ENCODE assay signal across 24 mouse cellular contexts in the genomic region with DNA sequence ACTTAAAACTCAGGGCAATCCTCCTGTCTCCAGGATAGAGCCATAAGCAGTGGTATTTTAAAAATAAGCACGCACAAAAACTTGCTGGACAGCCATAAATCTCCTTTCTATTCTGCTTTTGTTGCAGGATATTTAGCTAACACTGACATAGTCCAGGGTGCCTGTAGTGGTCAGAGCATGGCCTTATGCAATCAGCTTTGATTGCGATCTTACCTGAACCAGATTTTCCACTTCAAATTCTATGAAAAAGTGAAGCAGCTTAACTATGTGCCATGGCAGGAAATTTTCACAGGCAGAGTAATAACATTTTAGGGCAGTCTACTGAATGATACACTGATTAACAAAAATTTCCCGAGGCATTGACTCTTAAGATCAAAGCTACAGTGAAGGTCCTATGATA.
"Had no signal": no experiment of that assay in that cellular context is flagged by ENCODE, and none has a peak within 500 bp of the region (broad histone marks: within the 10 kb centered on the region; RNA-seq: fewer than 3 reads in every experiment).

No protein-coding gene starts in this region.

- H3K27ac ChIP-seq: left cerebral cortex, adult 2 months; limb, embryonic 12.5 days; limb, embryonic 15.5 days; liver, embryonic 14.5 days; macrophage; midbrain, embryonic 13.5 days; neural tube, embryonic 12.5 days; neural tube, embryonic 15.5 days; stomach, postnatal 0 days had no signal

- H3K36me3 ChIP-seq: limb, embryonic 12.5 days; limb, embryonic 15.5 days; midbrain, embryonic 13.5 days; neural tube, embryonic 12.5 days; neural tube, embryonic 15.5 days had no signal

- H3K9ac ChIP-seq: limb, embryonic 12.5 days; limb, embryonic 15.5 days; liver, embryonic 14.5 days; liver, postnatal 0 days; midbrain, embryonic 13.5 days; neural tube, embryonic 12.5 days; neural tube, embryonic 15.5 days had no signal

- H3K4me2 ChIP-seq: limb, embryonic 12.5 days; limb, embryonic 15.5 days; liver, embryonic 11.5 days; midbrain, embryonic 13.5 days; neural tube, embryonic 12.5 days; neural tube, embryonic 15.5 days had no signal

- H3K9me3 ChIP-seq: limb, embryonic 12.5 days; limb, embryonic 15.5 days; midbrain, embryonic 13.5 days; neural tube, embryonic 12.5 days; neural tube, embryonic 15.5 days had no signal

- H3K27me3 ChIP-seq: limb, embryonic 12.5 days; limb, embryonic 15.5 days; midbrain, embryonic 13.5 days; neural tube, embryonic 12.5 days; neural tube, embryonic 15.5 days had no signal

- H3K4me3 ChIP-seq: left cerebral cortex, adult 2 months; limb, embryonic 12.5 days; limb, embryonic 15.5 days; midbrain, embryonic 13.5 days; neural tube, embryonic 12.5 days; neural tube, embryonic 15.5 days had no signal

- ATAC-seq: hindbrain, embryonic 16.5 days; intestine, embryonic 16.5 days; liver, postnatal 0 days; midbrain, embryonic 13.5 days; midbrain, embryonic 16.5 days had no signal

- DNase-seq: kidney, adult 18-20 months; kidney, postnatal 36 days; layer of hippocampus, postnatal 36 days; left cerebral cortex, postnatal 4 days; liver, postnatal 0 days; right cerebral cortex, adult 18-20 months; right cerebral cortex, postnatal 14 days; right cerebral cortex, postnatal 4 days; thymus, adult 2 months; thymus, postnatal 14 days; thymus, postnatal 4 days had no signal

- H3K4me1 ChIP-seq: limb, embryonic 12.5 days; limb, embryonic 15.5 days; midbrain, embryonic 13.5 days; neural tube, embryonic 12.5 days; neural tube, embryonic 15.5 days had no signal
